Mouse (Mus musculus): ENCODE measurements around the gene Cacna1h. TPM values are rescaled to one million over a fixed set of nuclear protein-coding genes. Genes with fewer than 3 reads are reported as not detected.
A peak's percentile ranks its signal among the peaks of the same experiment; 100 is the strongest.

The Cacna1h gene
- polyA plus RNA-seq, 1 experiment: not detected

DNA sequence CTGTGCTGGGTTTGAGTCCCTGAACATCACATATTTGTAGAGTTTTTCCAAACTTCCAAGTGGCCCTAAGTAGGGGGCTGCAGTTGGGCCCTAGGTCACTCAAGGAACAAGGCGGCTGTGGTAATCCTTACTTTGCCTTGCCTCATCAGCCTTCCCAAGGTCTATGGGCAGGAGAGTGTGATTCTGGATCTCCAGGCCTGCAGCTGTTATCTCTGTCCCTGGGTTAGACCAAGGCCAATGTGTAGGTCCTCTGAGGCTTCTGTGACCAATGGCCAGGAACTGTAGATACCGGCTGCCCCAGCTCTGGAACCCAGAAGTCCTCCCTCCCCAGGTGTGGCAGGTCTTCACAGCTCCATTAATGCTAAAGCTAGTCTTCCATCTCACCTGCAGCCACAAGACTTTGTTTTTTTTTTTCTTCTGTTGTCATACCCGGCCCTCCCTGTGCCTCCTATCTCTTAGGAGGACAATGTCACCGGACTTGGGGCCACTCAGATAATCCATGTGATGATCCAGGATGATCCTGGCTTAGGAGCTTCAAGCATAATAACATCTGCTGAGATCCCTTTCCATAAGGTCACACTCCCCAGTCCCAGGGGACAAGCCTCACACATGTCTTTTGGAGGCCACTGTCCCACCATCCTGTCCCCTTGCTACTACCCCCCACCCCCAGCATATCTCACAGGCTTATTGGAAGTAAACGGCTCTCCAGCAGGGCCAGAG, 18.8 kb upstream of the Cacna1h start:
- TF ChIP-seq POLR2A (IDR thresholded peaks at IDR 0.05; ENCODE audit: insufficient read depth, low read depth, low read length): no peak
- TF ChIP-seq CTCF (IDR thresholded peaks at IDR 0.05; ENCODE audit: insufficient read depth, low read depth, low read length): no peak
- no peak overlapping the region for H3K27ac ChIP-seq (ENCODE audit: insufficient read depth, low read depth, low read length)
- peaks cover 44% of the 10 kb centered on the region for H3K4me1 ChIP-seq (ENCODE audit: control insufficient read depth, insufficient read depth, low read length)
- 88% methylated on average over 5 of the region's 5 CpGs for WGBS
- H3K4me3 ChIP-seq (ENCODE audit: insufficient read depth, low read depth, low read length): no peak overlapping the region

- H3K4me3 ChIP-seq (ENCODE audit: insufficient read depth, low read depth, low read length): no peak overlapping the region
- H3K4me1 ChIP-seq (ENCODE audit: control insufficient read depth, insufficient read depth, low read length): peaks cover 33% of the 10 kb centered on the region
- no peak for TF ChIP-seq CTCF (IDR thresholded peaks at IDR 0.05; ENCODE audit: insufficient read depth, low read depth, low read length)
- no peak overlapping the region for H3K27ac ChIP-seq (ENCODE audit: insufficient read depth, low read depth, low read length)
- 89% methylated on average over 4 of the region's 4 CpGs for WGBS
Observed at GRCm38 (mm10) chr17:25450329-25450728, 16.7 kb upstream of the Cacna1h start.

GRCm38 (mm10) chr17:25447865-25448264, 14.3 kb upstream of the Cacna1h start:
- Histone ChIP-seq H3K4me3 (ENCODE audit: insufficient read depth, low read depth, low read length) (no peak overlapping the region), H3K27ac (ENCODE audit: insufficient read depth, low read depth, low read length) (no peak overlapping the region), H3K4me1 (ENCODE audit: control insufficient read depth, insufficient read depth, low read length) (peaks cover 21% of the 10 kb centered on the region)
- WGBS: 60% methylated on average over 12 of the region's 12 CpGs
- TF ChIP-seq CTCF (IDR thresholded peaks at IDR 0.05; ENCODE audit: insufficient read depth, low read depth, low read length) (no peak), POLR2A (IDR thresholded peaks at IDR 0.05; ENCODE audit: insufficient read depth, low read depth, low read length) (no peak)

DNA sequence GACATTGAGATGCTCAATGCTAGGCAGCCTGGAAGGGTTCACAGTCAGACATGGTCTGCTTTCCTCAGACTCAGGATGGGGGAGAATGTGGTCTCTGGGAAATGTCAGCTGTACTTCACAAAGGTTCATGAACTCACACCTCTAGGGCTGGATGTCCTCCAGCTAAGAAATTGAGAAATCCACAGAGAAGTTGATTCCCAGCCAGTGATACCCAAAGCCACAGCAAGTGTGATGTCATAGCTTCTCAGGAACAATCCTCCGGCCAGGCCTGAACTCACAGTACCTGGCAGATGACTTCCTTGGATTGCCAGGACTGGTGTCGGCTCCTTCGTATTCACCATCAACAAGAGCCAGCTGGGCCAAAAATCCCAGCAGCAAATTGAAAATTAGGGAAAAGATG, 12.3 kb upstream of the Cacna1h start:
- 89% methylated on average over 3 of the region's 3 CpGs for WGBS
- no peak overlapping the region for H3K27ac ChIP-seq (ENCODE audit: insufficient read depth, low read depth, low read length)

GRCm38 (mm10) chr17:25445074-25445473, 11.5 kb upstream of the Cacna1h start:
- H3K4me3 ChIP-seq (ENCODE audit: insufficient read depth, low read depth, low read length): no peak overlapping the region
- peaks cover 21% of the 10 kb centered on the region for H3K4me1 ChIP-seq (ENCODE audit: control insufficient read depth, insufficient read depth, low read length)
- H3K27ac ChIP-seq (ENCODE audit: insufficient read depth, low read depth, low read length): no peak overlapping the region
- 70% methylated on average over 4 of the region's 4 CpGs for WGBS
- TF ChIP-seq CTCF (IDR thresholded peaks at IDR 0.05; ENCODE audit: insufficient read depth, low read depth, low read length) (no peak), POLR2A (IDR thresholded peaks at IDR 0.05; ENCODE audit: insufficient read depth, low read depth, low read length) (no peak)

More for the DNA sequence above, 12.3 kb upstream of the Cacna1h start:
- peaks cover 21% of the 10 kb centered on the region for H3K4me1 ChIP-seq (ENCODE audit: control insufficient read depth, insufficient read depth, low read length)
- H3K4me3 ChIP-seq (ENCODE audit: insufficient read depth, low read depth, low read length): no peak overlapping the region
- no peak for TF ChIP-seq POLR2A (IDR thresholded peaks at IDR 0.05; ENCODE audit: insufficient read depth, low read depth, low read length)
- TF ChIP-seq CTCF (IDR thresholded peaks at IDR 0.05; ENCODE audit: insufficient read depth, low read depth, low read length): no peak

DNA sequence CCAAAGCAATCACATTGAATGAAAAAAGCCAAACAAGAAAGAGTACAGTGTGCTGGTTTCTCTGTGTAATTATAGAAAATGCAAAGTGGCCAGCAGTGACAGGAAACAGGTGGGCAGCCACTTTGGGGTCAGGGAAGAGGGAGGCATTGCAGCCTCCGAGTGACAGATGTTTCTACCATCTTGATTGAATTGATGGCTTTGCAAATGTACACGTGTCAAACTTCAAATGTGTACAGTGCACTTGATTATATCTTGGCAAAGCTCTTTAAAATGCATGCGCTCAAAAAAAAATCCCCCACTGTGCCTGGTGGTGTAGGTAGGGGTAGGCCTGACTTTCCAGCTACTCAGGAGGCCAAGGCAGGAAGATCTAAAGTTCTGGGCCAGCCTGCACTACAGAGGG, 9.3 kb upstream of the Cacna1h start:
- TF ChIP-seq POLR2A (IDR thresholded peaks at IDR 0.05; ENCODE audit: insufficient read depth, low read depth, low read length) (no peak), CTCF (IDR thresholded peaks at IDR 0.05; ENCODE audit: insufficient read depth, low read depth, low read length) (no peak)
- Histone ChIP-seq H3K4me1 (ENCODE audit: control insufficient read depth, insufficient read depth, low read length) (peaks cover 8% of the 10 kb centered on the region), H3K4me3 (ENCODE audit: insufficient read depth, low read depth, low read length) (no peak overlapping the region), H3K27ac (ENCODE audit: insufficient read depth, low read depth, low read length) (no peak overlapping the region)
- 89% methylated on average over 3 of the region's 3 CpGs for WGBS

GRCm38 (mm10) chr17:25441417-25441816, 7.8 kb upstream of the Cacna1h start:
- 88% methylated on average over 6 of the region's 6 CpGs for WGBS
- no peak overlapping the region for H3K4me3 ChIP-seq (ENCODE audit: insufficient read depth, low read depth, low read length)
- no peak overlapping the region for H3K27ac ChIP-seq (ENCODE audit: insufficient read depth, low read depth, low read length)
- H3K4me1 ChIP-seq (ENCODE audit: control insufficient read depth, insufficient read depth, low read length): no peaks in the 10 kb centered on the region
- no peak for TF ChIP-seq CTCF (IDR thresholded peaks at IDR 0.05; ENCODE audit: insufficient read depth, low read depth, low read length)
- no peak for TF ChIP-seq POLR2A (IDR thresholded peaks at IDR 0.05; ENCODE audit: insufficient read depth, low read depth, low read length)

GRCm38 (mm10) chr17:25433223-25433616, 363 bp downstream of the Cacna1h start:
- TF ChIP-seq CTCF (IDR thresholded peaks at IDR 0.05; ENCODE audit: insufficient read depth, low read depth, low read length) (no peak), POLR2A (IDR thresholded peaks at IDR 0.05; ENCODE audit: insufficient read depth, low read depth, low read length) (0 out of 2 replicates have a peak, but pooled peaks have one; percentile 30)
- Histone ChIP-seq H3K4me3 (ENCODE audit: insufficient read depth, low read depth, low read length) (peak overlapping the region; percentile 67), H3K4me1 (ENCODE audit: control insufficient read depth, insufficient read depth, low read length) (peaks cover 52% of the 10 kb centered on the region), H3K27ac (ENCODE audit: insufficient read depth, low read depth, low read length) (peak overlapping the region; percentile 47)
- under 1% methylated on average over 40 of the region's 40 CpGs for WGBS

GRCm38 (mm10) chr17:25432433-25433181, 976 bp downstream of the Cacna1h start:
- H3K27ac ChIP-seq (ENCODE audit: insufficient read depth, low read depth, low read length): peak overlapping the region; percentile 47
- peaks cover 58% of the 10 kb centered on the region for H3K4me1 ChIP-seq (ENCODE audit: control insufficient read depth, insufficient read depth, low read length)
- H3K4me3 ChIP-seq (ENCODE audit: insufficient read depth, low read depth, low read length): peak overlapping the region; percentile 67
- TF ChIP-seq CTCF (IDR thresholded peaks at IDR 0.05; ENCODE audit: insufficient read depth, low read depth, low read length) (no peak), POLR2A (IDR thresholded peaks at IDR 0.05; ENCODE audit: insufficient read depth, low read depth, low read length) (no peak)
- WGBS: 3% methylated on average over 53 of the region's 53 CpGs

Measured in olfactory bulb, adult 2 months (tissue).